Mouse (Mus musculus): ENCODE measurements around the gene Tmtc2.

Tmtc2 gene

GRCm38 (mm10) chr10:105192071-105192470 lies 382.2 kb downstream of the Tmtc2 start:
- DNase-seq (ENCODE audit: low read depth in 1 of 2, low spot score in 2 of 2): no peak

- DNase-seq (ENCODE audit: low read depth in 1 of 2, low spot score in 2 of 2): no peak
Measured at GRCm38 (mm10) chr10:105189746-105190145, 384.5 kb downstream of the Tmtc2 start.

- DNase-seq (ENCODE audit: low read depth in 1 of 2, low spot score in 2 of 2): no peak
Measured at GRCm38 (mm10) chr10:105186636-105187035, 387.6 kb downstream of the Tmtc2 start.

GRCm38 (mm10) chr10:105168443-105169102 lies 405.7 kb downstream of the Tmtc2 start:
- DNase-seq (ENCODE audit: low read depth in 1 of 2, low spot score in 2 of 2): no peak

GRCm38 (mm10) chr10:105165291-105165690 lies 409.0 kb downstream of the Tmtc2 start:
- no peak for DNase-seq (ENCODE audit: low read depth in 1 of 2, low spot score in 2 of 2)

- no peak for DNase-seq (ENCODE audit: low read depth in 1 of 2, low spot score in 2 of 2)
Measured at GRCm38 (mm10) chr10:105153789-105154188, 420.5 kb downstream of the Tmtc2 start.

- no peak for DNase-seq (ENCODE audit: low read depth in 1 of 2, low spot score in 2 of 2)
Measured at GRCm38 (mm10) chr10:105144382-105144781, 429.9 kb downstream of the Tmtc2 start.

GRCm38 (mm10) chr10:105142201-105142600 lies 432.1 kb downstream of the Tmtc2 start:
- no peak for DNase-seq (ENCODE audit: low read depth in 1 of 2, low spot score in 2 of 2)

Data from monocyte, adult 2 months (primary cell).